Mouse (Mus musculus) neural tube, postnatal 0 days (tissue): ENCODE measurements around the gene Slpi. TPM values are rescaled to one million over a fixed set of nuclear protein-coding genes. Genes with fewer than 3 reads are reported as not detected.

Experiments used
- microRNA-seq: library from miRNA; unstranded; fragments of <30 nt; microRNA quantifications from one replicate; pipeline ENCODE4, GENCODE M21; 2016
- polyA plus RNA-seq: library from polyadenylated mRNA; unstranded; fragments of >200 nt; fragmentation: Nextera tagmentation; extraction: Ambion mirVana; gene quantifications from 2 replicates; pipeline ENCODE4 v1.2.1, GENCODE M21; 2015

Slpi gene
- polyA plus RNA-seq, result 0.51 and 1.1 TPM in 2 replicates

GRCm38 (mm10) chr2:164389020-164389419, at the start of gene Slpi:
Gene Slpi, minus strand, starts transcription at chr2:164389095.

GRCm38 (mm10) chr2:164405060-164405459, 16.2 kb upstream of the Slpi start, which contains the start of gene Matn4:
Gene Matn4, minus strand, starts transcription at chr2:164405160.

GRCm38 (mm10) chr2:164402906-164403305, 14.0 kb upstream of the Slpi start, which contains the start of gene Rbpjl:
Gene Rbpjl, plus strand, starts transcription at chr2:164403141.

GRCm38 (mm10) chr2:164332440-164332839, 56.5 kb downstream of the Slpi start, which contains the start of gene Svs5:
Gene Svs5, plus strand, starts transcription at chr2:164332740.

GRCm38 (mm10) chr2:164316451-164316850, 72.4 kb downstream of the Slpi start, which contains the start of gene Svs6:
Gene Svs6, plus strand, starts transcription at chr2:164316751.

Small RNAs within 50 kb of the gene (microRNA-seq; reads per million reads assigned to microRNA genes)
- not detected for gene Mir7678

Other genes starting within 250 kb of the Slpi start
- 3.9 and 4.2 TPM in 2 replicates for gene Kcns1, start 218.0 kb downstream of the Slpi start, polyA plus RNA-seq
- gene Wfdc5, start 206.4 kb downstream of the Slpi start, polyA plus RNA-seq, result not detected in 2 replicates
- gene Wfdc12, start 198.5 kb downstream of the Slpi start, polyA plus RNA-seq, result not detected in 2 replicates
- not detected in 2 replicates for gene Wfdc15a, start 189.0 kb downstream of the Slpi start, polyA plus RNA-seq
- gene Wfdc15b, start 167.4 kb downstream of the Slpi start, polyA plus RNA-seq, result not detected in 2 replicates
- not detected in 2 replicates for gene Svs2, start 150.6 kb downstream of the Slpi start, polyA plus RNA-seq
- gene Svs3b, start 132.5 kb downstream of the Slpi start, polyA plus RNA-seq, result not detected in 2 replicates
- gene Svs4, start 110.6 kb downstream of the Slpi start, polyA plus RNA-seq, result not detected in 2 replicates
- gene Svs3a, start 99.8 kb downstream of the Slpi start, polyA plus RNA-seq, result not detected in 2 replicates
- not detected in 2 replicates for gene Svs6, start 72.3 kb downstream of the Slpi start, polyA plus RNA-seq
- not detected in 2 replicates for gene Svs5, start 56.4 kb downstream of the Slpi start, polyA plus RNA-seq
- gene Rbpjl, start 14.0 kb upstream of the Slpi start, polyA plus RNA-seq, result 0.49 and 0.68 TPM in 2 replicates
- gene Matn4, start 16.1 kb upstream of the Slpi start, polyA plus RNA-seq, result 15.4 and 15.8 TPM in 2 replicates
- gene Sdc4, start 54.8 kb upstream of the Slpi start, polyA plus RNA-seq, result 42.5 and 43.9 TPM in 2 replicates
- 113 and 120 TPM in 2 replicates for gene Sys1, start 67.9 kb upstream of the Slpi start, polyA plus RNA-seq
- 14.5 and 16.2 TPM in 2 replicates for gene Gm20458, start 71.9 kb upstream of the Slpi start, polyA plus RNA-seq
- not detected in 2 replicates for gene Trp53tg5, start 84.6 kb upstream of the Slpi start, polyA plus RNA-seq
- gene Dbndd2, start 97.0 kb upstream of the Slpi start, polyA plus RNA-seq, result 41.5 and 45.7 TPM in 2 replicates
- gene Pigt, start 108.4 kb upstream of the Slpi start, polyA plus RNA-seq, result 117 and 135 TPM in 2 replicates
- gene Wfdc2, start 173.3 kb upstream of the Slpi start, polyA plus RNA-seq, result 0.62 and 0.65 TPM in 2 replicates
- gene Spint3, start 184.4 kb upstream of the Slpi start, polyA plus RNA-seq, result not detected in 2 replicates
- not detected in 2 replicates for gene Wfdc6a, start 196.4 kb upstream of the Slpi start, polyA plus RNA-seq
- gene Eppin, start 204.5 kb upstream of the Slpi start, polyA plus RNA-seq, result not detected in 2 replicates
- not detected in 2 replicates for gene Wfdc6b, start 224.4 kb upstream of the Slpi start, polyA plus RNA-seq
- gene Wfdc8, start 224.5 kb upstream of the Slpi start, polyA plus RNA-seq, result not detected in 2 replicates
- gene Wfdc16, start 249.7 kb upstream of the Slpi start, polyA plus RNA-seq, result not detected in 2 replicates